Mouse (Mus musculus) urinary bladder, postnatal 25 days (tissue): ENCODE results near the gene Bhlhe40.

Experiments
- DNase-seq: peaks from one replicate; pipeline ENCODE4 v3.0.0; 2022; ENCODE audit warnings: low spot score

Bhlhe40 gene

GRCm38 (mm10) chr6:108694965-108695724 lies 34.7 kb downstream of the Bhlhe40 start:
- no peak for DNase-seq

- no peak for DNase-seq
Observed at GRCm38 (mm10) chr6:108695844-108696821, 35.7 kb downstream of the Bhlhe40 start.

- DNase-seq, result no peak
Observed at GRCm38 (mm10) chr6:108696822-108697202, 36.4 kb downstream of the Bhlhe40 start.

DNA sequence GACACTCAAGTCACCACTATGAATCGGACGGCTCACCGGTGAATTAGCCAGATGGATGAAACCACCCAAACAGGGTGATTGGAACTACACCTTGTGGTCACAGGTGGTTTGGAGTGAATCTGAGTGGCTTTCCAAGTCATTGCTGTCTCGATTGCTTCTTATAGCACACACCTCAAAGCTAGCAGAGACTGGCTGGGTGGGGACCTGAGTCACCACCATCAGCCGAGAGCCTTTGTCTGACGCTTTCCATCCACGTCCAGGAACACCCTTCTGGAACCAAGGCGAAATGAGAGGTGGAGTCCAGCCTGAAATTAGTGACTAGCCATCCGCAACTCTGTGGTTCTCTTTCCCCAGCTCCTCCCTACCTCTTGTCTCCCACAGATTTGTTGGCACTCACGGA lies 36.9 kb downstream of the Bhlhe40 start:
- no peak for DNase-seq

GRCm38 (mm10) chr6:108698343-108698870 lies 38.0 kb downstream of the Bhlhe40 start:
- no peak for DNase-seq

DNA sequence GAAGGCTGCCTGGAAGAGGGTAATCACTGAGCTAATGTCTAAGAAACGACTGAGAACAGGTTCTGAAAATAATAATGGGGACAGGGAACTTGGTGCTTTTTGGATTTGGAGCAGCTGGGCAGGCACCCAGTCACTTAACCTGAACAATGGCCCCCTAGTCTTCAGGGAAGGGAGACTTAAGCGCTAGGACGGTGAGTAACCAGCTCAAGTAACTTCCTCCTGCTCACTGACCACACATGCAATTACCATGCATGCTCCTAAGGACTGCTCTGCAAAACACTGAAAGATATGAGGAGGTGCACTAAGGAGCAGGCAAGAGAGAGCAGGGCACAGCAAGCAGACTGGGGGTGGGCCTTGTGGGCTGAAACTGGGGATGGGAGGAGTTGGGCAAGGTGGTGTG lies 39.2 kb downstream of the Bhlhe40 start:
- no peak for DNase-seq

DNA sequence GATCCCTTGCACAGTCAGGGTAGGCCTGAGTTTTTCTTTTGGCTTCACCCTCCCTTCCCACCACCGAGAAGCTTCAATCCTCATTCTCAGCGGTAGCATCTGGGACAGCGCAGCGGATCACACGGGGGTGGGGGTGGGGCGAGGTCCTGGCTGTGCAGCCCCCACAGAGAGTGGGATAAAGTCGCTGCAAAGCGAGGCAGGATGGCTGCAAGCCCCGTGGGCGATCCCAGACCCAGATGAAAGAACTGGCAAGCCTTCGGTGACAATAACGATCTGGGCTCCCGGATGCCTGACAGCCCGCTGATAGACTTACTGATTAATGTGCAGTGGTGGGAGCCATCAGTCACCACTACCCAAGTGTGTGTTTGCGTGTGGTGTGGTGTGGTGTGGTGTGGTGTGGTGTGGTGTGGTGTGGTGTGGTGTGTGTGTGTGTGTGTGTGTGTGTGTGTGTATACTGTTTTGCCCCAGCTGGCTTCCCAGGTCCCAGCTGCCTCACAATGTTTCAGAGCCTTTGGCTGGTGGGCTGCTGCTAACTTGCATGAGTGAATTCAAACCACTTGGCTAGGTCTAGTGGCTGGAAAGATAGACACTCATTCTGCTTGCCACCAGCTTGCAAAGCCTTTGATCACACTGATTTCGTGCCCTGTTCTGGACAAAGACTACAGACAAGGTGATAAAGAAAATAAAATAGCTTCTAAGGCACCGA lies 40.4 kb downstream of the Bhlhe40 start:
- no peak for DNase-seq

- no peak for DNase-seq
Observed at GRCm38 (mm10) chr6:108702648-108703047, 42.2 kb downstream of the Bhlhe40 start.

- no peak for DNase-seq
Observed at GRCm38 (mm10) chr6:108703085-108703484, 42.7 kb downstream of the Bhlhe40 start.

DNA sequence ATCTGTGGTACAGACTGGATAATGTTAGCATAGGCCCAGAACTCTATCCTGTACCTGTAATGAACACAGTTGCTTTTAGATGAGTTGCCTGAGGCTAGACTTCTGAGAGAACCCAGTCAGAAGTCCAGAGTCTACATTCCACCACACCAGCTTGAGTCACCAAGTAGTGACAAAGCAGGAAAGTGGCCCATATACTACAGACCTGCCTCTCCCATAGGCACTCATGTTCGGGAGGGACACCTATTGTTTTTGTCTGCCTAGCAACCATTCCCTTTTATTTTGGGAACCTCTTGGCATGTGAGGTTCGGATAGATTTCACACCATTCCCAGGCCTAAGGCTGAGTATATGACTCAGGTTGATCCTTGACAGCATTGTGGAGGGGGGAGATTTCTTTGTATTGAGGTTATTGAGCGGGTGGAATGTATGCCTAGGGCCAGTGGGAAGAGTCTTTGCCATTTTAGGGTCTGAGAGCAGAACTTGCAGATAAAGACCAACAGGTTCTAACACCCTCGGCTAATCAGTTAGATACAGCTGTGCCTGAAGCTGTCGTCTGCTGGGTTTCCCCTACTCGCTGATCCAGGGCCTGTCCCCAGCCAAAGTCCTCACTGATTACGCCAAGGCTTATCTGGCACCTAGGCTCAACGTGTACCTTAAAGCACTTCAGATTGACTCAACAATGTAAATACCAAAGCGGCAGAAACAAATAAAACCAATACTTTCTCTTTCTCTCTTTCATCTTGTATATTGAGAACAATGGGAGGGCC lies 44.1 kb downstream of the Bhlhe40 start:
- no peak for DNase-seq

- peak; percentile 14 for DNase-seq
Observed at GRCm38 (mm10) chr6:108705957-108706356, 45.5 kb downstream of the Bhlhe40 start.

DNA sequence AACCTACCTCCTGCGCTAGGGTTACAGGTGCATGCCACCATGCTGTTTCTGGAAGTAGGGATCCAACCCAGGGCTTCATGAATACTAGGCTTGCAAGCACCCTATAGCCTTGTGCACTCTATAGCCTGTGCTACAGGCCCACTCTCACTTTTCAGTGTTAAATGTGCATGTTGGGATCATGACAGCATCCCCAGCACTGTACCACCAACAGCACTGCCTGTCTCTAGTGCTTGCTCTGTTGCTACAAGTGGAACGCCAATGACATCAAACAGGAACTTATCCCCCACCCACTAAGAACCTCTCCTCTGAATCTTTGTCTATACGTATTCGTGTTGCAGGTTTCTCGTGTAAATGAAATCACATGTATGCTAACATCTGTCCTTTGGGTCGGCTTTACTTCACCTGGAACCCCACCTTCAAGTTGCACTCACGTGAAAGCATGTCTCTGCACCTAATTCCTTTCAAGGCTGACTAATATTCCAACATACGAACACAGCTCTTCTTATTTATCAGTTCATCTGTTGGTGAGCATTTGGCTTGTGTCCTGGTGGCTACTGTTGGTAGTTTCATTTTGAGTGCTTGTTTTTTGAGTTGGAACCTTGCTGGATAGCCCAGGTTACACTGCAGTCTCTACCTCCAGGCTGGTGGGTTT lies 46.7 kb downstream of the Bhlhe40 start:
- no peak for DNase-seq

DNA sequence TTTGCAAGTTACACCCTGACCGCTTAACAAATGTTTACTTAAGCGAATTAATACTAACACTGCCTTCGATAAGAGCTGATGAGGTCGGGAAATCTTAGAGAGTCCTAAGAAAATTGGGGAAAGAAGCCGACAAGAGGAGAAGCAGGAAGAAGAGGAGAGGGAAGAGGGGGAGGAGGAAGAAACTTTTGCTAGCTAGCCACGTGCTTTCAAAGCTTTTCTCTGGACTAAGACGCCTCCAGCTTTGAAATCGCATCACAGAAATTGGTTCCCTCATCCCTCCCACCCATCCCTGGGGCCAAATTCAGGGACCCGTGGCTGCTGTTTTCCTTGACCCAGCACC lies 48.7 kb downstream of the Bhlhe40 start:
- DNase-seq, result no peak

GRCm38 (mm10) chr6:108709471-108710231 lies 49.2 kb downstream of the Bhlhe40 start:
- peak; percentile 62 for DNase-seq

DNA sequence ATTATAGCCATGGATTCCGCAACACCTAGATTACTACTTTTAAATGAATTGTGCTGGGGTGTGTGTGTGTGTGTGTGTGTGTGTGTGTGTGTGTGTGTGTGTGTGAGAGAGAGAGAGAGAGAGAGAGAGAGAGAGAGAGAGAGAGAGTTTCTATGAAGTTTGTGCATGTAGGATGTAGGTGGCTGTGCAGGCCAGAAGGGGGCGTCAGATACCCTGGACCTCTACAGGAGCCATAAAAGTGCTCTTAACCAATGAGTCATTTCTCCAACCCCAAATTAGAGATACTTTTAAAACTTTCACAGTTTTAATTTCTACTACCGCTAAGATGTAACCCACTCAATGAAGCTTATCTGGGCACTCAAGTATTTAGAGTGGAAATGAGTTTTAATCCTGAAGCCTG lies 50.2 kb downstream of the Bhlhe40 start:
- DNase-seq, result no peak

DNA sequence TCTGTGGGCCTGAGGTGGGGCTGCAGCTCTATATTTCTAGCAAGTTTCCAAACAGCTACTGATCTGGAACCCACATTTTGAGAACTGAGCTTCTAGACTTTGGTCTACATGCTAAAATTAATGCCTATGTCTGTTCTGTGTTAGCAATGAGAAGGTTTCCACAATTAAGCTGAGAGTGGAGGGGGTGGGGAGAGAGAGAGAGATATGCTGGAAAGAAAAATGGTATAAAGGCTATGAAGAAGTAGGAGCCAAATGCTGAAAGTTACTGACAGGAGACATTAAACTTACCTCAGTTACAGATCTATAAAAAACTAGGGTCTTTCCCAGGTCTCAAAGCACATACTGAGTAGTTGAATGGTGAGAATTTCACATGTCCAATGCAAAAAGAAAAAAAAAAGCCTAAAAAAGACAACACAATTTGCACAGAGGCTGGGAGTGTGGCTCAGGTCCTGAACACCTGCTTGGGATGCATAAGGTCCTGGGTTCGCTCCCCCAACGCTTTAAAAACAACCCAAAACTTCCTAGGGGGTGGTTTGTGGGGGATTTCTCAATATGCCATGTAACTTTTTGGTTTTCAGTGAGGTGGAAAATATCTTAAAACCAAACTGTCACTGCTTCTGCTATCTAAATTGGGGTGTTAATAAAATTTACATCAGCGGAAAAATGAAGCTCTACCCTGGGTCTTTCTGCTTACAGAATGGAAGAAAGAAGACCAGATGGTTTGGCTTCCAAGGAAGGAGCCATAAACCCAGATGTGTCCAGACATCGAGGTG lies 50.9 kb downstream of the Bhlhe40 start:
- no peak for DNase-seq

GRCm38 (mm10) chr6:108712148-108712547 lies 51.7 kb downstream of the Bhlhe40 start:
- DNase-seq, result no peak

DNA sequence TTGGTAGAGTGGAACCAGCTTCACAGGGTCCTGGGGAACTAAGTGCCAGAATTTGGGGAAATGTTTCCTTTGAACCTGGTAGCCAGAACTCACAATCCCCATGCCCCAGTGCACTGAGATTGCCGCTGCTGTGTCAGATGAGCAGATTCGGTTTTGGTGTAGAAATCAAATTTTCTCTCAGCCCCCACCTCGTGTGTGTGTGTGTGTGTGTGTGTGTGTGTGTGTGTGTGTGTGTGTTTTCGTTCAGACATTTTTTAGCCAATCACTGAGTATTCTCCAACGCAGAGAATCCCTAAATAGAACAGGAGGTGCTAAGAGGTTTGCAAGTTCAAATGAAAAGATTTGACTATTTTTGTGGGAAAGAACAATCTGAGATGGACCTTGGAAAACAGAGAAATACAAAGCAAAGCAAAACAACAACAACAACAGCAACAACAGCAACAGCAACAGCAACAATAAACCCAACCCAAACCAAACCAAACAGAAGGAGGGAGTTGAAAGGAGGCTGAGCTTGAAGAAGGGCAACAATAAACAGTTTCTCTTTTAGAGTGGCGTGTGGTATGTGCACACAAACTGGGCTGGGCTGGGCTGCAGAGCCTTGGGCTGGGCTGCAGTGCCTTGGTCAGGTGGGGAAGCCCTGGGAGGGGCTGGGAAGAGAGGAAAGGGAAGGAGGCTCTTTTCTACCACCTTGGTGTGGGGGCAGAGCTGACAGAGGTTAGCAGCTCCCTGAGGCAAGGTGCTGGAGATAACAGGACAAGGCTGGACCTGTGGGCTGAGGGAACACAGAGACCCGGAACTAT lies 52.9 kb downstream of the Bhlhe40 start:
- DNase-seq, result no peak
